Mouse (Mus musculus) embryonic fibroblast, embryonic 13.5 days (primary cell): ENCODE results near the gene Rpl26. TPM values are rescaled to one million over a fixed set of nuclear protein-coding genes. Genes with fewer than 3 reads are reported as not detected.

Experiments used
- H3K27ac ChIP-seq: 2 replicates; pipeline ENCODE4 v1.5.1; 2012; ENCODE audit warnings: low read length, control low read depth, inconsistent platforms; ENCODE audit not compliant: insufficient read depth
- H3K4me1 ChIP-seq: 2 replicates; pipeline ENCODE4 v1.6.1; 2011; ENCODE audit warnings: low read length; ENCODE audit not compliant: control insufficient read depth, insufficient read depth
- H3K4me3 ChIP-seq: 2 replicates; pipeline ENCODE4 v1.5.1; 2011; ENCODE audit warnings: mild to moderate bottlenecking, control low read depth, low read length; ENCODE audit not compliant: insufficient read depth
- CTCF ChIP-seq: IDR thresholded peaks from 2 replicates; pipeline ENCODE4 v1.5.1; 2011; ENCODE audit warnings: mild to moderate bottlenecking, control low read depth, low read length, moderate library complexity, borderline replicate concordance; ENCODE audit not compliant: insufficient read depth
- POLR2A ChIP-seq: IDR thresholded peaks from 2 replicates; pipeline ENCODE4 v1.6.1; 2011; ENCODE audit warnings: low read depth, mild to moderate bottlenecking, control low read depth, low read length, moderate library complexity
- polyA plus RNA-seq: library from polyadenylated mRNA; stranded (reverse); fragments of >200 nt; gene quantifications from 2 replicates; pipeline ENCODE4 v1.2.4, GENCODE M21; 2011; ENCODE audit warnings: low read depth; ENCODE audit not compliant: missing spikeins, insufficient read length

Gene Rpl26
- polyA plus RNA-seq, 1 experiment, result 3,899 TPM

GRCm38 (mm10) chr11:68890625-68891024, 10.8 kb upstream of the Rpl26 start:
- no peak overlapping the region for H3K4me3 ChIP-seq
- H3K27ac ChIP-seq, result no peak overlapping the region
- no peak for TF ChIP-seq CTCF
- TF ChIP-seq POLR2A, result no peak
- H3K4me1 ChIP-seq, result no peaks in the 10 kb centered on the region

GRCm38 (mm10) chr11:68891823-68892222, 9.6 kb upstream of the Rpl26 start:
- Histone ChIP-seq H3K4me1 (no peaks in the 10 kb centered on the region), H3K27ac (no peak overlapping the region), H3K4me3 (no peak overlapping the region)
- TF ChIP-seq POLR2A (no peak), CTCF (no peak)

- H3K4me3 ChIP-seq, result no peak overlapping the region
- no peaks in the 10 kb centered on the region for H3K4me1 ChIP-seq
- TF ChIP-seq CTCF (no peak), POLR2A (no peak)
- H3K27ac ChIP-seq, result no peak overlapping the region
Observed at GRCm38 (mm10) chr11:68892233-68892832, 9.1 kb upstream of the Rpl26 start.

- no peak for TF ChIP-seq POLR2A
- TF ChIP-seq CTCF, result no peak
Observed at GRCm38 (mm10) chr11:68893911-68894464, 7.4 kb upstream of the Rpl26 start.

GRCm38 (mm10) chr11:68896247-68896646, 5.1 kb upstream of the Rpl26 start:
- Histone ChIP-seq H3K4me3 (no peak overlapping the region), H3K4me1 (no peaks in the 10 kb centered on the region), H3K27ac (no peak overlapping the region)
- TF ChIP-seq CTCF (no peak), POLR2A (no peak)

More at GRCm38 (mm10) chr11:68893911-68894464, 7.4 kb upstream of the Rpl26 start:
- H3K4me1 ChIP-seq, result no peaks in the 10 kb centered on the region
- no peak overlapping the region for H3K4me3 ChIP-seq
- no peak overlapping the region for H3K27ac ChIP-seq

GRCm38 (mm10) chr11:68897120-68897519, 4.3 kb upstream of the Rpl26 start:
- H3K27ac ChIP-seq, result no peak overlapping the region
- H3K4me3 ChIP-seq, result no peak overlapping the region
- no peaks in the 10 kb centered on the region for H3K4me1 ChIP-seq
- TF ChIP-seq POLR2A (no peak), CTCF (peak; percentile 65; the same call in 1 of the 2 replicates)

GRCm38 (mm10) chr11:68897838-68898237, 3.5 kb upstream of the Rpl26 start:
- Histone ChIP-seq H3K4me1 (no peaks in the 10 kb centered on the region), H3K27ac (no peak overlapping the region), H3K4me3 (no peak overlapping the region)
- TF ChIP-seq POLR2A, result no peak
- TF ChIP-seq CTCF, result no peak

- no peak overlapping the region for H3K4me3 ChIP-seq
- H3K27ac ChIP-seq, result no peak overlapping the region
- TF ChIP-seq CTCF, result no peak
- TF ChIP-seq POLR2A, result no peak
- H3K4me1 ChIP-seq, result no peaks in the 10 kb centered on the region
Observed at GRCm38 (mm10) chr11:68898790-68899189, 2.6 kb upstream of the Rpl26 start.

- no peak overlapping the region for H3K4me3 ChIP-seq
- H3K27ac ChIP-seq, result no peak overlapping the region
- TF ChIP-seq CTCF (no peak), POLR2A (no peak)
- H3K4me1 ChIP-seq, result no peaks in the 10 kb centered on the region; the same call in 1 of the 2 replicates
Observed at GRCm38 (mm10) chr11:68899815-68900214, 1.6 kb upstream of the Rpl26 start.

- no peak for TF ChIP-seq CTCF
- no peak; the same call in 1 of the 2 replicates for TF ChIP-seq POLR2A
- H3K4me1 ChIP-seq, result peaks cover 2% of the 10 kb centered on the region
- no peak overlapping the region for H3K27ac ChIP-seq
- H3K4me3 ChIP-seq, result peak overlapping the region; percentile 29
Observed at GRCm38 (mm10) chr11:68900519-68901350, 648 bp upstream of the Rpl26 start.
